Mouse (Mus musculus) lung, postnatal 0 days (tissue): ENCODE measurements around the gene Pbrm1. TPM values are rescaled to one million over a fixed set of nuclear protein-coding genes. Genes with fewer than 3 reads are reported as not detected.

Experiments
- ATAC-seq: fragments of 200-750 bp; cut with Nextera tagmentation; 2 replicates; pipeline ENCODE4 v1.8.0; 2017; ENCODE audit warnings: moderate library complexity
- DNase-seq: peaks from one replicate; pipeline ENCODE4 v3.0.0-alpha.2; 2016; ENCODE audit warnings: low spot score
- H3K27ac ChIP-seq: fragments of 300-500 bp; sonication (generic); 2 replicates; pipeline ENCODE4 v1.5.1; 2014; ENCODE audit warnings: antibody characterized with exemption, mild to moderate bottlenecking, low read length, mixed read lengths
- H3K27me3 ChIP-seq: fragments of 300-500 bp; sonication (generic); replicated peaks from 2 replicates; pipeline ENCODE4 v1.6.1; 2014; ENCODE audit warnings: low read length, mixed read lengths; ENCODE audit not compliant: insufficient read depth
- H3K36me3 ChIP-seq: fragments of 300-500 bp; sonication (generic); 2 replicates; pipeline ENCODE4 v1.6.1; 2014; ENCODE audit warnings: low read length, mixed read lengths; ENCODE audit not compliant: insufficient read depth
- H3K4me1 ChIP-seq: fragments of 300-500 bp; sonication (generic); 2 replicates; pipeline ENCODE4 v1.6.1; 2014; ENCODE audit warnings: antibody characterized with exemption, low read depth, low read length, mixed read lengths; ENCODE audit not compliant: insufficient read depth
- H3K4me2 ChIP-seq: fragments of 300-500 bp; sonication (generic); replicated peaks from 2 replicates; pipeline ENCODE4 v1.6.1; 2014; ENCODE audit warnings: low read depth, mild to moderate bottlenecking, low read length, moderate library complexity, mixed read lengths
- H3K4me3 ChIP-seq: fragments of 300-500 bp; sonication (generic); 2 replicates; pipeline ENCODE4 v1.5.1; 2014; ENCODE audit warnings: low read depth, low read length
- H3K9ac ChIP-seq: fragments of 300-500 bp; sonication (generic); replicated peaks from 2 replicates; pipeline ENCODE4 v1.6.1; 2014; ENCODE audit warnings: low read depth, mild to moderate bottlenecking
- H3K9me3 ChIP-seq: fragments of 300-500 bp; sonication (generic); 2 replicates; pipeline ENCODE4 v1.6.1; 2016; ENCODE audit warnings: low read length, mixed read lengths
- CTCF ChIP-seq: IDR thresholded peaks from 2 replicates; pipeline ENCODE4 v1.5.1; 2016; ENCODE audit warnings: antibody characterized with exemption, mild to moderate bottlenecking
- EP300 ChIP-seq: IDR thresholded peaks from 2 replicates; pipeline ENCODE4 v1.6.1; 2016; ENCODE audit warnings: antibody characterized with exemption, mild to moderate bottlenecking, control low read depth
- WGBS: fragments of 180-500 bp; shearing (Covaris S2); extraction: QIAGEN DNeasy Blood & Tissue Kit; methylation state at CpG from one replicate; pipeline ENCODE4 v1.1.7; 2014; 5-methylcytosine and 5-hydroxymethylcytosine counted together
- polyA plus RNA-seq: library from polyadenylated mRNA; unstranded; fragments of >200 nt; fragmentation: Nextera tagmentation; extraction: Ambion mirVana; gene quantifications from 2 replicates; pipeline ENCODE4 v1.2.1, GENCODE M21; 2015

The Pbrm1 gene
- polyA plus RNA-seq, 1 experiment from 2014 or later: 59.8 TPM

DNA sequence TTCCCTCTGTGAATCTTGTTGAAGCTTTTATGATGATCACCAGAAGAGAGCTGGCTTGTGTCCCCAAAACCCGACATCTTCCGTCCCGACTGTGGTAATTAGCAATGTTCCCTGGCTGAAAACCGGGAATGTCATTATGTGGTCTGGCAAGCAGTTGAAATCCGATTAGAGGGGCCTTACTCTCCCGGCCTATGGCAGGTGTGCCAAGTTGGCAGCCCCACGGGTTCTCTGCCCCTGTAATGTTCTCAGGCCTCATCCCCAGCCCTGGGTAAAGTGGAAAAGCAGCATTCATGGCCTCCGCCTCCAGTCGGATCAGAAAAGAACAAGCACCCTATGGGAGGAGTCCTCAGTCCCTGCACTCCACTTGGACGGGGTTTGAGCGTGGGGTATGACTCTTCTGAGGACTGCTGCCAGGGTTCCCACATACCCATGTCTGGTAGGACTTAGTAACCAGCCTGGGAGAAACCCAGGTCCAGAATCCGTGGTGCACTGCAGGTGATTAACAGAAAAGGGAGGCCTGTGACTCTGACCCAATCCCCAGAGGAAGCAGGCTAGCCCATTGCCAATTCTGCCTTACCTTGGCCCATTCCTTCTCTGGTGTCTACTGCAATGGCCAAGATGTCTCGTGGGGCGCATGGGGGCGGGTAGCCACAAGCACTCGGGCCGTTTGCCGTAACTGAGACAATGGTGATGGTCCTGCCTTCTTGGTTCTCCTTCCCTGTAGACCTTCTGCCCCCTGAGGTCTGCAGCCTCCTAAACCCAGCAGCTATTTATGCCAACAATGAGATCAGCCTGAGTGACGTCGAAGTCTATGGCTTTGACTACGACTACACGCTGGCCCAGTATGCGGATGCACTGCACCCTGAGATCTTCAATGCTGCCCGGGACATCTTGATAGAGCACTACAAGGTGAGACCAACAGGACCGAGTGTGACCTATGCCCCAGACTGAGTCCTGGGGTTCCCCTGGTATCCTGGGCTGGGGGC, 115.4 kb downstream of the Pbrm1 start:
- H3K4me3 ChIP-seq: no peak overlapping the region
- 71% methylated on average over 25 of the region's 25 CpGs for WGBS
- peak overlapping the region; percentile 86 for H3K27ac ChIP-seq
- peaks cover 18% of the 10 kb centered on the region; the same call in 1 of the 2 replicates for H3K4me1 ChIP-seq
- no peaks in the 10 kb centered on the region for H3K9me3 ChIP-seq
- ATAC-seq (no peak), DNase-seq (peak; percentile 50)
- no peak for TF ChIP-seq CTCF
- H3K27me3 ChIP-seq: no peaks in the 10 kb centered on the region
- H3K9ac ChIP-seq: no peak overlapping the region
- H3K4me2 ChIP-seq: peak overlapping the region; percentile 97
- 0 out of 2 replicates have a peak, but pooled peaks cover 17% of the 10 kb centered on the region for H3K36me3 ChIP-seq

DNA sequence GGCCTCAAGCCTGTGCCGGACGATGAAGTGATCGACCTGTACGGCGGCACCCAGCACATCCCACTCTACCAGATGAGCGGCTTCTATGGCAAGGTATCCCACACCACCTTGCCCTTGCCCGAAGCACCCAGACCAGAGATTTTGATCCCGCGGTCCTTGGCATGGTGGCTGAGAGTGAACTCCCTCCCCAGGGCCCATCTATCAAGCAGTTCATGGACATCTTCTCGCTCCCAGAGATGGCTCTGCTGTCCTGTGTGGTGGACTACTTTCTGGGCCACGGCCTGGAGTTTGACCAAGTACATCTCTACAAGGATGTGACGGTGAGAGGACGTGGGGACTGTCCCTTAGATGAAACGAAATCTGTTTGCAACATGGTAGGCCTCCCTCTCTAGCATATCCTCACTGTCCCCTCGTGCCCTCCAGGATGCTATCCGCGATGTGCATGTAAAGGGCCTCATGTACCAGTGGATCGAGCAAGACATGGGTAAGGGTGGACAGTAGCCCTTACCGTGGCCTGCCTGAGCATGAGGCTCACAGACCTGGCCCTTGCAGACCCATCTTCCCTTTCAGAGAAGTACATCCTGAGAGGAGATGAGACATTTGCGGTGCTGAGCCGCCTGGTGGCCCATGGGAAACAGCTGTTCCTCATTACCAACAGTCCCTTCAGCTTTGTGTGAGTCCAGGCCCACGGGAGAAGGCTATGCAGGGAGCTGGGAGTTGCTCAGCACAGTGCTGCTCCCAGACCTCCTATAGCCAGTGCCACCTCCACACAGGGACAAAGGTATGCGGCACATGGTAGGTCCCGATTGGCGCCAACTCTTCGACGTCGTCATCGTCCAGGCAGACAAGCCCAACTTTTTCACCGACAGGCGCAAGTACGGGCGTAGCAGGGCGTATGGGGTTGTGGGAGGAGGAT, 116.8 kb downstream of the Pbrm1 start:
- H3K9me3 ChIP-seq: no peaks in the 10 kb centered on the region
- H3K4me1 ChIP-seq: peaks cover 18% of the 10 kb centered on the region; the same call in 1 of the 2 replicates
- H3K4me3 ChIP-seq: no peak overlapping the region
- H3K4me2 ChIP-seq: no peak overlapping the region
- ATAC-seq: no peak
- H3K27me3 ChIP-seq: no peaks in the 10 kb centered on the region
- TF ChIP-seq EP300: no peak
- 0 out of 2 replicates have a peak, but pooled peaks have one; percentile 6 for TF ChIP-seq CTCF
- no peak for DNase-seq
- H3K27ac ChIP-seq: no peak overlapping the region
- WGBS: 91% methylated on average over 34 of the region's 34 CpGs
- 0 out of 2 replicates have a peak, but pooled peaks cover 17% of the 10 kb centered on the region for H3K36me3 ChIP-seq
- no peak overlapping the region for H3K9ac ChIP-seq

DNA sequence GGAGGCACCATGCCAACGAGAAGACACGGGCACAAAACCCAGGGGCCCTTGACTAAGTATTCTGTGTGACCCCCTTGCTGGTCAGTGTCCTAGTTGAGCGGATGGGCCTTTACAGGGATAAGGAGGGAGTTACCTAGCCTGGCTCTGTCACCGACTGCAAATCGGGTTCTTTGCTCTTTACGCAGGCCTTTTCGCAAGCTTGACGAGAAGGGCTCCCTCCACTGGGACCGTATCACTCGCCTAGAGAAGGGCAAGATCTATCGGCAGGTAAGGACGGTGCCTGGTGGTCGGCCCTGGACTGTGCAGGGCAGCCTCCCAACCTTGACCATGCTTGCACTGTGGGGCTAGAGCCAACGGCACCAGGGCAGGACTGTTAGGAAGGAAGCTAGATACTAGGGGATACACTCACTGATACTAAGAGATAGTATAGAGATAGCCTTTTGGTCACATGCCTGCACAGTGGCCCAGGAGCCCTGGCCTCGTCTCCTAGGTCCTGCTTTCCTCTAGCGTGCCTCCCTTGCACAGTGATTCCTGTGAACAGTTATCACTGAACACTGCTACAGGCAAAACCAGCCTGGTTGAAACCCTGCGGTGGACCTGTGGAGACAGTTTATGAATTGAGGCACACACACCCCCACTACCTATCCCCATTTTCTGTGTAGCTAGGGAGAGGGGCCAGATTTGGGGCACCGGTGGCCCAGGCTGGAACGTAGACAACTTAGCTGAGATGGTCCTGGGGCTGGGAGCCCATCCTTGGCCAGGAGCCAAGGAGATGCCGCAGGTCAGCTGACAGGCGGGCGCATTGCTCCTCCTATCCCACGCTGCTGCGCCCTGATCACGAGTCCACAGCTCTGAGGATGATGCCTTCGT, 117.7 kb downstream of the Pbrm1 start:
- H3K4me3 ChIP-seq: no peak overlapping the region
- H3K4me1 ChIP-seq: peaks cover 18% of the 10 kb centered on the region; the same call in 1 of the 2 replicates
- DNase-seq (no peak), ATAC-seq (no peak)
- no peaks in the 10 kb centered on the region for H3K9me3 ChIP-seq
- H3K27me3 ChIP-seq: no peaks in the 10 kb centered on the region
- 84% methylated on average over 26 of the region's 26 CpGs for WGBS
- H3K36me3 ChIP-seq: peaks cover 21% of the 10 kb centered on the region; the same call in 1 of the 2 replicates
- H3K27ac ChIP-seq: 0 out of 2 replicates have a peak overlapping the region, but pooled peaks have one; percentile 62
- no peak overlapping the region for H3K4me2 ChIP-seq
- no peak overlapping the region for H3K9ac ChIP-seq
- TF ChIP-seq CTCF: no peak

DNA sequence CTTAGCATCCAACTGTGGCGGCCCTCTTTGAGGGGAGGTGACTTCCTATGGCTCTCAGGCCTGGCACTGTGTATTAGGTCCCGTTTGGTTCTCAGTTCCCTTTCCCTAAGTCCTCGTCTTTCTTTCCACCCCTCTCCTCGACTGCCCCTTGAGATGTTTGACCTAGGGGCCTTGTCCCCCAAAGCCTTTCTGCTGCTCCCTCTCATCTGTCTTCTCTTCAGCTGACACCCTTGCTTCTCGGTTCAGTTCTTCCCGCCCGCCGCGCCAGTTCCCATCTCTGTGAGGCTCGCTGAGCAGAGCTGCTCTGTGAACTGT, 118.3 kb downstream of the Pbrm1 start:
- Histone ChIP-seq H3K9ac (no peak overlapping the region), H3K27me3 (no peaks in the 10 kb centered on the region), H3K36me3 (peaks cover 24% of the 10 kb centered on the region; the same call in 1 of the 2 replicates), H3K4me2 (no peak overlapping the region), H3K4me1 (peaks cover 14% of the 10 kb centered on the region; the same call in 1 of the 2 replicates), H3K9me3 (no peaks in the 10 kb centered on the region), H3K4me3 (no peak overlapping the region), H3K27ac (peak overlapping the region; percentile 62)
- WGBS: 63% methylated on average over 10 of the region's 10 CpGs
- ATAC-seq (no peak), DNase-seq (no peak)
- TF ChIP-seq CTCF (no peak), EP300 (no peak)

DNA sequence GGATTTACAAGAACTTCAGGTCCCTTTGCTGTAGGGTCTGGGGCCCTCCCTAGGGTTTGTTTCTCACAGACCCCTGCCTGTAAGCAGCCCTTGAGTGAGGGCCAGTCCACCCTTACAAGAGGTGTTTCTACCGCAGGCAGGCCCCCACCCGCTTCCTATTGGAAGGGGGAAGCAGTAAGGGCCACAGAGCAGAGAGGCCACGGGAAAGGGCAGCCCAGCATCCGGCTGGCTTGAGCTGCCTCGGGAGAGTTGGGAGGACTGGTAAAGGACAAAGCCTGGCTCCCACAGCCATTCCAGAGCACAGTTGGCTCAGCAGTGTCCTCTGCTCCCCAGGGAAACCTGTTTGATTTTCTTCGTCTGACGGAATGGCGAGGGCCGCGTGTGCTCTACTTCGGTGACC, 118.9 kb downstream of the Pbrm1 start:
- peaks cover 9% of the 10 kb centered on the region; the same call in 1 of the 2 replicates for H3K4me1 ChIP-seq
- DNase-seq (no peak), ATAC-seq (0 out of 2 replicates have a peak, but pooled peaks have one; percentile 2)
- no peaks in the 10 kb centered on the region for H3K9me3 ChIP-seq
- peak overlapping the region; percentile 62 for H3K27ac ChIP-seq
- no peaks in the 10 kb centered on the region for H3K27me3 ChIP-seq
- peaks cover 24% of the 10 kb centered on the region; the same call in 1 of the 2 replicates for H3K36me3 ChIP-seq
- no peak for TF ChIP-seq CTCF
- TF ChIP-seq EP300: no peak
- no peak overlapping the region for H3K4me2 ChIP-seq
- H3K9ac ChIP-seq: no peak overlapping the region
- no peak overlapping the region for H3K4me3 ChIP-seq
- 59% methylated on average over 11 of the region's 11 CpGs for WGBS
